Comparison of ENCODE assay signal across 15 mouse cellular contexts in genomic region chr3:38415292-38415930, GRCm38 (mm10).
DNase-seq lines count a peak whose midpoint lies in the region; ATAC-seq and TF ChIP-seq lines count a peak whose summit lies in the region.
"Had no signal": no experiment of that assay in that cellular context is flagged by ENCODE, and none has a peak within 500 bp of the region (broad histone marks: within the 10 kb centered on the region; RNA-seq: fewer than 3 reads in every experiment).

No protein-coding gene starts in this region.

- H3K9me3 ChIP-seq in lung, embryonic 14.5 days (ENCODE audit: low read depth, low read length) = no peaks in the 10 kb centered on the region
- H3K9me3 ChIP-seq in lung, postnatal 0 days (ENCODE audit: low read length) = no peaks in the 10 kb centered on the region
- H3K9me3 ChIP-seq: midbrain, embryonic 15.5 days had no signal

- H3K9ac ChIP-seq in lung, embryonic 14.5 days = no peak overlapping the region
- no peak overlapping the region for H3K9ac ChIP-seq in lung, postnatal 0 days (replicated peaks; ENCODE audit: low read depth)
- H3K9ac ChIP-seq: midbrain, embryonic 15.5 days had no signal

- H3K27ac ChIP-seq in lung, embryonic 14.5 days (ENCODE audit: low read depth) = no peak overlapping the region
- no peak overlapping the region for H3K27ac ChIP-seq in lung, postnatal 0 days (ENCODE audit: low read length)
- H3K27ac ChIP-seq: macrophage; midbrain, embryonic 15.5 days had no signal

- WGBS in lung, embryonic 14.5 days = 58% methylated on average over 3 of the region's 3 CpGs
- WGBS in lung, adult 2 months = 60% methylated on average over 3 of the region's 3 CpGs
- 47% methylated on average over 3 of the region's 3 CpGs for WGBS in lung, postnatal 0 days

- no peak overlapping the region for H3K4me2 ChIP-seq in lung, embryonic 14.5 days
- no peak overlapping the region for H3K4me2 ChIP-seq in lung, postnatal 0 days (replicated peaks; ENCODE audit: low read depth, low read length)
- H3K4me2 ChIP-seq: midbrain, embryonic 15.5 days had no signal

- peak; percentile 52 for DNase-seq in lung, embryonic 14.5 days
- no peak for DNase-seq in lung, adult 2 months
- peak; percentile 16 for DNase-seq in fat pad, adult 2 months (ENCODE audit: extremely low read depth, low read depth, low spot score)
- DNase-seq in lung, postnatal 0 days (ENCODE audit: low spot score) = peak; percentile 57
- DNase-seq in urinary bladder, postnatal 36 days (ENCODE audit: low spot score in 2 of 2) = peak; percentile 49 to 53
- no peak for DNase-seq in left cerebral cortex, adult 11 months (ENCODE audit: low spot score)
- no peak for DNase-seq in cerebellum, postnatal 25 days
- DNase-seq: cerebellum, adult 11 months; gastrocnemius, postnatal 36 days; kidney, adult 2 months; left cerebral cortex, postnatal 4 days; right cerebral cortex, postnatal 4 days had no signal

- no peaks in the 10 kb centered on the region for H3K4me1 ChIP-seq in lung, embryonic 14.5 days (ENCODE audit: insufficient read depth)
- H3K4me1 ChIP-seq in lung, adult 2 months (ENCODE audit: control insufficient read depth, insufficient read depth, low read length) = no peaks in the 10 kb centered on the region
- no peaks in the 10 kb centered on the region for H3K4me1 ChIP-seq in lung, postnatal 0 days (ENCODE audit: insufficient read depth, low read depth, low read length)
- H3K4me1 ChIP-seq: midbrain, embryonic 15.5 days had no signal

- H3K4me3 ChIP-seq in lung, embryonic 14.5 days (ENCODE audit: low read depth, low read length) = no peak overlapping the region
- H3K4me3 ChIP-seq in lung, adult 2 months (replicated peaks; ENCODE audit: extremely low read depth, low read depth, low read length) = no peak overlapping the region
- no peak overlapping the region for H3K4me3 ChIP-seq in lung, postnatal 0 days (ENCODE audit: low read depth, low read length)
- H3K4me3 ChIP-seq: midbrain, embryonic 15.5 days had no signal

- no peak for TF ChIP-seq EP300 in lung, postnatal 0 days (IDR thresholded peaks at IDR 0.05)

- no peaks in the 10 kb centered on the region for H3K36me3 ChIP-seq in lung, embryonic 14.5 days (ENCODE audit: insufficient read depth)
- H3K36me3 ChIP-seq in lung, postnatal 0 days (ENCODE audit: insufficient read depth, low read length) = no peaks in the 10 kb centered on the region
- H3K36me3 ChIP-seq: midbrain, embryonic 15.5 days had no signal

- no peaks in the 10 kb centered on the region for H3K27me3 ChIP-seq in lung, embryonic 14.5 days (ENCODE audit: insufficient read depth, low read length)
- no peaks in the 10 kb centered on the region for H3K27me3 ChIP-seq in lung, postnatal 0 days (replicated peaks; ENCODE audit: insufficient read depth, low read length)
- H3K27me3 ChIP-seq: CH12.LX; midbrain, embryonic 15.5 days had no signal

- peak; percentile 91 for ATAC-seq in lung, embryonic 14.5 days (ENCODE audit: insufficient read depth)
- peak; percentile 96 for ATAC-seq in lung, postnatal 0 days
- ATAC-seq: midbrain, embryonic 15.5 days had no signal

- no peak for TF ChIP-seq POLR2A in lung, adult 2 months (IDR thresholded peaks at IDR 0.05; ENCODE audit: borderline replicate concordance, extremely low read depth, low read depth, low read length)

- no peak for TF ChIP-seq CTCF in lung, embryonic 14.5 days (IDR thresholded peaks at IDR 0.05; ENCODE audit: low read depth)
- TF ChIP-seq CTCF in lung, adult 2 months (IDR thresholded peaks at IDR 0.05; ENCODE audit: insufficient read depth, low read length) = no peak
- no peak for TF ChIP-seq CTCF in lung, postnatal 0 days (IDR thresholded peaks at IDR 0.05)

Comparison
In these comparisons a context has a peak if more than half of its experiments do, and no peak if none do; other contexts are left out.
1. DNase-seq: peak in lung, embryonic 14.5 days (single experiment), fat pad, adult 2 months (single experiment), lung, postnatal 0 days (single experiment) and urinary bladder, postnatal 36 days (2 of 2); none in lung, adult 2 months (single experiment), left cerebral cortex, adult 11 months (single experiment) and cerebellum, postnatal 25 days (0 of 2).